Mouse (Mus musculus) activated CD4-positive, CD25-positive, alpha-beta regulatory T cell, adult 4 months (primary cell): ENCODE results near the gene Oser1. TPM values are rescaled to one million over a fixed set of nuclear protein-coding genes. Genes with fewer than 3 reads are reported as not detected.
"Not testable (repeated sequence)": the region's sequence is repeated elsewhere in the genome, so short reads cannot be mapped to it uniquely, and the experiment has no call there.

Experiments used
- ATAC-seq: one replicate; pipeline ENCODE4 v1.8.0; 2017
- polyA plus RNA-seq, 2 experiments: library from polyadenylated mRNA; unstranded; fragments of 100-300 nt; shearing (Covaris generic); gene quantifications; one replicate each; pipeline ENCODE4 v1.2.1; 2017

Gene Oser1
- polyA plus RNA-seq, 2 experiments from 2014 or later: 107 to 116 TPM

- ATAC-seq: no peak
Measured at GRCm38 (mm10) chr2:163439488-163439887, 15.0 kb upstream of the Oser1 start.

GRCm38 (mm10) chr2:163438619-163439451, 14.3 kb upstream of the Oser1 start:
- no peak for ATAC-seq

- no peak for ATAC-seq
Measured at GRCm38 (mm10) chr2:163438246-163438618, 13.7 kb upstream of the Oser1 start, which contains the start of gene Gdap1l1. Gene Gdap1l1, plus strand, starts transcription at chr2:163438476.

GRCm38 (mm10) chr2:163437800-163438199, 13.3 kb upstream of the Oser1 start:
- ATAC-seq: no peak

- ATAC-seq: no peak
Measured at GRCm38 (mm10) chr2:163433971-163434370, 9.5 kb upstream of the Oser1 start.

- ATAC-seq: no peak
Measured at GRCm38 (mm10) chr2:163431289-163431688, 6.8 kb upstream of the Oser1 start.

GRCm38 (mm10) chr2:163428346-163429011, 4.0 kb upstream of the Oser1 start:
- no peak for ATAC-seq

- ATAC-seq: no peak
Measured at GRCm38 (mm10) chr2:163422895-163423660, 1.4 kb downstream of the Oser1 start.

- ATAC-seq: no peak
Measured at GRCm38 (mm10) chr2:163420366-163420886, 4.1 kb downstream of the Oser1 start.

- ATAC-seq: peak; percentile 96
Measured at GRCm38 (mm10) chr2:163419346-163420045, 5.0 kb downstream of the Oser1 start.

- ATAC-seq: peak; percentile 5
Measured at GRCm38 (mm10) chr2:163418841-163419345, 5.6 kb downstream of the Oser1 start.

GRCm38 (mm10) chr2:163417830-163418229, 6.7 kb downstream of the Oser1 start:
- ATAC-seq: no peak

- ATAC-seq: no peak
Measured at GRCm38 (mm10) chr2:163417026-163417425, 7.5 kb downstream of the Oser1 start.

- no peak for ATAC-seq
Measured at GRCm38 (mm10) chr2:163412846-163413590, 11.5 kb downstream of the Oser1 start.

- no peak for ATAC-seq
Measured at GRCm38 (mm10) chr2:163412419-163412818, 12.1 kb downstream of the Oser1 start.

GRCm38 (mm10) chr2:163411840-163412239, 12.7 kb downstream of the Oser1 start:
- ATAC-seq: peak; percentile 63

GRCm38 (mm10) chr2:163411344-163411743, 13.2 kb downstream of the Oser1 start:
- ATAC-seq: not testable (repeated sequence)

- ATAC-seq: no peak
Measured at GRCm38 (mm10) chr2:163410211-163410610, 14.3 kb downstream of the Oser1 start.

GRCm38 (mm10) chr2:163404037-163404815, 20.3 kb downstream of the Oser1 start:
- ATAC-seq: no peak

- ATAC-seq: peak; percentile 92
Measured at GRCm38 (mm10) chr2:163401221-163401620, 23.3 kb downstream of the Oser1 start.
